Mouse (Mus musculus) midbrain, postnatal 0 days (tissue): ENCODE data around the gene Arpc2. TPM values are rescaled to one million over a fixed set of nuclear protein-coding genes. Genes with fewer than 3 reads are reported as not detected.

Source experiments
- ATAC-seq: fragments of 200-750 bp; cut with Nextera tagmentation; 2 replicates; pipeline ENCODE4 v1.8.0; 2017; ENCODE audit warnings: moderate number of reproducible peaks, mild to moderate bottlenecking, moderate TSS enrichment, moderate library complexity; ENCODE audit not compliant: low FRiP score
- DNase-seq: peaks from one replicate; pipeline ENCODE4 v3.0.0-alpha.2; 2015; ENCODE audit warnings: low spot score
- H3K27ac ChIP-seq: fragments of 300-500 bp; sonication (generic); 2 replicates; pipeline ENCODE4 v1.5.1; 2014; ENCODE audit warnings: low read depth, mild to moderate bottlenecking, low read length, mixed read lengths
- H3K27me3 ChIP-seq: fragments of 300-500 bp; sonication (generic); 2 replicates; pipeline ENCODE4 v1.6.1; 2014; ENCODE audit warnings: low read length, control low read depth, mixed read lengths; ENCODE audit not compliant: insufficient read depth
- H3K36me3 ChIP-seq: fragments of 300-500 bp; sonication (generic); 2 replicates; pipeline ENCODE4 v1.6.1; 2014; ENCODE audit warnings: low read length, control low read depth, mixed read lengths; ENCODE audit not compliant: insufficient read depth
- H3K4me1 ChIP-seq: fragments of 300-500 bp; sonication (generic); 2 replicates; pipeline ENCODE4 v1.6.1; 2014; ENCODE audit warnings: mild to moderate bottlenecking, control low read depth, antibody characterized with exemption, low read length, mixed read lengths; ENCODE audit not compliant: insufficient read depth
- H3K4me2 ChIP-seq: fragments of 300-500 bp; sonication (generic); 2 replicates; pipeline ENCODE4 v1.6.1; 2014; ENCODE audit warnings: low read depth, mild to moderate bottlenecking, low read length, mixed read lengths; ENCODE audit not compliant: poor library complexity, severe bottlenecking
- H3K4me3 ChIP-seq: fragments of 300-500 bp; sonication (generic); 2 replicates; pipeline ENCODE4 v1.5.1; 2014; ENCODE audit warnings: low read depth, mild to moderate bottlenecking, low read length, moderate library complexity
- H3K9ac ChIP-seq: fragments of 300-500 bp; sonication (generic); replicated peaks from 2 replicates; pipeline ENCODE4 v1.6.1; 2014; ENCODE audit warnings: mild to moderate bottlenecking, low read length, moderate library complexity, mixed read lengths; ENCODE audit not compliant: poor library complexity, severe bottlenecking
- H3K9me3 ChIP-seq: fragments of 300-500 bp; sonication (generic); 2 replicates; pipeline ENCODE4 v1.6.1; 2016; ENCODE audit warnings: low read length, control low read depth
- CTCF ChIP-seq: IDR thresholded peaks from 2 replicates; pipeline ENCODE4 v1.5.1; 2016; ENCODE audit warnings: antibody characterized with exemption, mild to moderate bottlenecking
- WGBS: fragments of 180-500 bp; shearing (Covaris S2); extraction: QIAGEN DNeasy Blood & Tissue Kit; methylation state at CpG from one replicate; pipeline ENCODE4 v1.1.7; 2014; 5-methylcytosine and 5-hydroxymethylcytosine counted together
- polyA plus RNA-seq: library from polyadenylated mRNA; unstranded; fragments of >200 nt; fragmentation: Nextera tagmentation; extraction: Ambion mirVana; gene quantifications from 2 replicates; pipeline ENCODE4 v1.2.1, GENCODE M21; 2015
- total RNA-seq: library from RNA; depleted of rRNA; stranded (reverse); fragments of >200 nt; gene quantifications from 2 replicates; pipeline ENCODE4 v1.2.3, GENCODE M21; 2014

Gene Arpc2
- total and polyA plus RNA-seq, 2 experiments from 2014 or later, result 149 to 464 TPM

- no peaks in the 10 kb centered on the region for H3K27me3 ChIP-seq
- peaks cover 24% of the 10 kb centered on the region for H3K36me3 ChIP-seq
- no peak for DNase-seq
- H3K9me3 ChIP-seq, result no peaks in the 10 kb centered on the region
- no peak overlapping the region for H3K27ac ChIP-seq
- H3K4me1 ChIP-seq, result peaks cover 4% of the 10 kb centered on the region; the same call in 1 of the 2 replicates
- ATAC-seq, result no peak
- peak overlapping the region; percentile 19; the same call in 1 of the 2 replicates for H3K9ac ChIP-seq
- 82% methylated on average over 4 of the region's 4 CpGs for WGBS
- TF ChIP-seq CTCF, result no peak
- H3K4me3 ChIP-seq, result no peak overlapping the region
- H3K4me2 ChIP-seq, result no peak overlapping the region
Measured at GRCm38 (mm10) chr1:74288327-74288726, 52.4 kb downstream of the Arpc2 start.

- Histone ChIP-seq H3K27me3 (no peaks in the 10 kb centered on the region), H3K9me3 (no peaks in the 10 kb centered on the region), H3K27ac (no peak overlapping the region), H3K4me3 (no peak overlapping the region), H3K4me2 (no peak overlapping the region), H3K4me1 (peaks cover 4% of the 10 kb centered on the region; the same call in 1 of the 2 replicates), H3K36me3 (peaks cover 27% of the 10 kb centered on the region), H3K9ac (no peak overlapping the region)
- ATAC-seq (no peak), DNase-seq (no peak)
- WGBS, result 92% methylated on average over 9 of the region's 9 CpGs
- TF ChIP-seq CTCF, result no peak
Measured at GRCm38 (mm10) chr1:74289248-74289647, 53.4 kb downstream of the Arpc2 start.

GRCm38 (mm10) chr1:74289740-74290139, 53.9 kb downstream of the Arpc2 start:
- peaks cover 4% of the 10 kb centered on the region; the same call in 1 of the 2 replicates for H3K4me1 ChIP-seq
- H3K9me3 ChIP-seq, result no peaks in the 10 kb centered on the region
- TF ChIP-seq CTCF, result no peak
- no peak overlapping the region for H3K4me2 ChIP-seq
- H3K27ac ChIP-seq, result no peak overlapping the region
- ATAC-seq (no peak), DNase-seq (no peak)
- WGBS, result 85% methylated on average over 2 of the region's 2 CpGs
- H3K27me3 ChIP-seq, result no peaks in the 10 kb centered on the region
- no peak overlapping the region for H3K9ac ChIP-seq
- peaks cover 27% of the 10 kb centered on the region for H3K36me3 ChIP-seq
- H3K4me3 ChIP-seq, result no peak overlapping the region

- Histone ChIP-seq H3K9ac (no peak overlapping the region), H3K4me3 (no peak overlapping the region), H3K4me2 (no peak overlapping the region), H3K4me1 (peaks cover 5% of the 10 kb centered on the region; the same call in 1 of the 2 replicates), H3K9me3 (no peaks in the 10 kb centered on the region), H3K27ac (no peak overlapping the region), H3K27me3 (no peaks in the 10 kb centered on the region), H3K36me3 (peaks cover 29% of the 10 kb centered on the region)
- ATAC-seq (no peak), DNase-seq (peak; percentile 42)
- 93% methylated on average over 5 of the region's 5 CpGs for WGBS
- no peak for TF ChIP-seq CTCF
Measured at GRCm38 (mm10) chr1:74290141-74290540, 54.3 kb downstream of the Arpc2 start.

GRCm38 (mm10) chr1:74292331-74293020, 56.6 kb downstream of the Arpc2 start:
- peaks cover 35% of the 10 kb centered on the region for H3K36me3 ChIP-seq
- H3K4me2 ChIP-seq, result no peak overlapping the region
- no peak for TF ChIP-seq CTCF
- no peak overlapping the region for H3K4me3 ChIP-seq
- no peak overlapping the region for H3K9ac ChIP-seq
- 85% methylated on average over 11 of the region's 11 CpGs for WGBS
- H3K27ac ChIP-seq, result no peak overlapping the region
- DNase-seq (no peak), ATAC-seq (no peak)
- H3K9me3 ChIP-seq, result no peaks in the 10 kb centered on the region
- 0 out of 2 replicates have a peak, but pooled peaks cover 9% of the 10 kb centered on the region for H3K4me1 ChIP-seq
- no peaks in the 10 kb centered on the region for H3K27me3 ChIP-seq

GRCm38 (mm10) chr1:74293306-74293960, 57.5 kb downstream of the Arpc2 start:
- Histone ChIP-seq H3K36me3 (peaks cover 33% of the 10 kb centered on the region), H3K27ac (no peak overlapping the region), H3K4me2 (no peak overlapping the region), H3K4me1 (0 out of 2 replicates have a peak, but pooled peaks cover 9% of the 10 kb centered on the region), H3K27me3 (no peaks in the 10 kb centered on the region), H3K9ac (no peak overlapping the region), H3K4me3 (no peak overlapping the region), H3K9me3 (no peaks in the 10 kb centered on the region)
- WGBS, result 85% methylated on average over 8 of the region's 8 CpGs
- ATAC-seq (no peak), DNase-seq (peak; percentile 12)
- no peak for TF ChIP-seq CTCF
